Mouse (Mus musculus) common myeloid progenitor, adult 5-6 weeks (primary cell): Measurements from ENCODE around the gene Bcas3. TPM values are rescaled to one million over a fixed set of nuclear protein-coding genes. Genes with fewer than 3 reads are reported as not detected.

ENCODE experiments used
- ATAC-seq: replicated peaks from 2 replicates; pipeline ENCODE4 v1.8.0; 2016; ENCODE audit warnings: low read depth, mild to moderate bottlenecking, moderate TSS enrichment, inconsistent platforms; ENCODE audit not compliant: poor library complexity, severe bottlenecking
- total RNA-seq: library from RNA; stranded (forward); fragments of 200-1000, 187-1606 nt; gene quantifications from 2 replicates; pipeline ENCODE4 v1.2.3, GENCODE M21; 2017

Bcas3 gene
- total RNA-seq, 1 experiment from 2014 or later: 22.5 TPM

GRCm38 (mm10) chr11:85603546-85604322 lies 250.8 kb downstream of the Bcas3 start:
- ATAC-seq: no peak

GRCm38 (mm10) chr11:85609303-85609940 lies 256.5 kb downstream of the Bcas3 start:
- no peak for ATAC-seq

- ATAC-seq: no peak
Observed at GRCm38 (mm10) chr11:85613035-85613434, 260.1 kb downstream of the Bcas3 start.

- ATAC-seq: no peak
Observed at GRCm38 (mm10) chr11:85613586-85613985, 260.6 kb downstream of the Bcas3 start.

- no peak for ATAC-seq
Observed at GRCm38 (mm10) chr11:85614431-85614830, 261.5 kb downstream of the Bcas3 start.

- no peak for ATAC-seq
Observed at GRCm38 (mm10) chr11:85615421-85615820, 262.5 kb downstream of the Bcas3 start.

GRCm38 (mm10) chr11:85621486-85621885 lies 268.5 kb downstream of the Bcas3 start:
- no peak for ATAC-seq

- ATAC-seq: no peak
Observed at GRCm38 (mm10) chr11:85621994-85622393, 269.0 kb downstream of the Bcas3 start.

GRCm38 (mm10) chr11:85625206-85625605 lies 272.2 kb downstream of the Bcas3 start:
- ATAC-seq: no peak

GRCm38 (mm10) chr11:85626846-85627245 lies 273.9 kb downstream of the Bcas3 start:
- ATAC-seq: 0 out of 2 replicates have a peak, but pooled peaks have one; percentile 56

GRCm38 (mm10) chr11:85627405-85627804 lies 274.4 kb downstream of the Bcas3 start:
- no peak for ATAC-seq

GRCm38 (mm10) chr11:85628303-85629063 lies 275.5 kb downstream of the Bcas3 start:
- no peak for ATAC-seq

GRCm38 (mm10) chr11:85632568-85632981 lies 279.6 kb downstream of the Bcas3 start:
- no peak for ATAC-seq

- ATAC-seq: no peak
Observed at GRCm38 (mm10) chr11:85638696-85639495, 285.9 kb downstream of the Bcas3 start.

GRCm38 (mm10) chr11:85640659-85641058 lies 287.7 kb downstream of the Bcas3 start:
- ATAC-seq: no peak

- ATAC-seq: no peak
Observed at GRCm38 (mm10) chr11:85641486-85641885, 288.5 kb downstream of the Bcas3 start.

GRCm38 (mm10) chr11:85642591-85642990 lies 289.6 kb downstream of the Bcas3 start:
- no peak for ATAC-seq

- no peak for ATAC-seq
Observed at GRCm38 (mm10) chr11:85643025-85643424, 290.1 kb downstream of the Bcas3 start.

- ATAC-seq: no peak
Observed at GRCm38 (mm10) chr11:85643479-85644000, 290.6 kb downstream of the Bcas3 start.
